Mouse (Mus musculus): ENCODE measurements at regions not wholly inside any gene's neighbourhood (a gene's known extent, or its start where the extent isn't known, plus 50 kb on each side); places are given as distances from the start of the nearest gene placed in this dataset.

GRCm38 (mm10) chr6:50735825-50736224 lies 81.6 kb upstream of the Npvf start:
- Histone ChIP-seq H3K9me3 (ENCODE audit: low read length) (no peaks in the 10 kb centered on the region), H3K4me3 (ENCODE audit: low read depth, low read length) (no peak overlapping the region), H3K27ac (ENCODE audit: low read depth, low read length) (no peak overlapping the region), H3K4me2 (ENCODE audit: low read depth) (no peak overlapping the region), H3K4me1 (ENCODE audit: insufficient read depth) (no peaks in the 10 kb centered on the region), H3K27me3 (ENCODE audit: insufficient read depth, low read length) (no peaks in the 10 kb centered on the region), H3K9ac (no peak overlapping the region), H3K36me3 (ENCODE audit: insufficient read depth) (no peaks in the 10 kb centered on the region)
- TF ChIP-seq CTCF (IDR thresholded peaks at IDR 0.05; ENCODE audit: low read depth), result peak; percentile 32
- WGBS, result 53% methylated on average over 2 of the region's 2 CpGs
- ATAC-seq (0 out of 2 replicates have a peak, but pooled peaks have one; percentile 10), DNase-seq (no peak)

DNA sequence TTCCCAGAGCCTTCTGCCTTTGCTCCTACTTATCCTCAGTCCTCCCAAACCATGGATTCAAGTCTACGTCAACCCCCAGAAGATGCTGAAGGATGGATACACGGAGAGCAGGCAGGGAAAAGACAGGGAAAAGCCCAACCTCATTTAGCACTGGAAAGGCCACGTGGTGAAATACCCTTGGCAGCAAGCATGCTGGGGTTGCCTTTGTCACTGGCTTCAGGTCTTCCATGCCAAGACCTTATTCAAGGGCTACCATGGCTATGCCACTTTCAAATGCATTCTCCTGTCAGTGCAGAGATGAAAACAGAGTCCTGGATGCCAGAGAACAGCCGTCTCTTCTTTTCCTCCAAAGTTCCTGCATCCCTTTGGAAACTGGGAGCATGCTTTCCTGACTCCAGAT lies 87.8 kb upstream of the Npvf start:
- ATAC-seq (0 out of 2 replicates have a peak, but pooled peaks have one; percentile 12), DNase-seq (peak; percentile 14)
- no peak overlapping the region for H3K4me2 ChIP-seq (ENCODE audit: low read depth)
- no peak for TF ChIP-seq CTCF (IDR thresholded peaks at IDR 0.05; ENCODE audit: low read depth)
- WGBS, result 56% methylated on average over 4 of the region's 4 CpGs
- no peaks in the 10 kb centered on the region for H3K4me1 ChIP-seq (ENCODE audit: insufficient read depth)
- H3K36me3 ChIP-seq (ENCODE audit: insufficient read depth), result no peaks in the 10 kb centered on the region
- H3K9ac ChIP-seq, result no peak overlapping the region
- no peaks in the 10 kb centered on the region for H3K27me3 ChIP-seq (ENCODE audit: insufficient read depth, low read length)
- H3K9me3 ChIP-seq (ENCODE audit: low read length), result no peaks in the 10 kb centered on the region
- no peak overlapping the region for H3K27ac ChIP-seq (ENCODE audit: low read depth, low read length)
- H3K4me3 ChIP-seq (ENCODE audit: low read depth, low read length), result no peak overlapping the region

- Histone ChIP-seq H3K9ac (no peak overlapping the region), H3K27me3 (ENCODE audit: insufficient read depth, low read length) (no peaks in the 10 kb centered on the region), H3K4me2 (ENCODE audit: low read depth) (no peak overlapping the region), H3K36me3 (ENCODE audit: insufficient read depth) (no peaks in the 10 kb centered on the region), H3K4me3 (ENCODE audit: low read depth, low read length) (no peak overlapping the region), H3K9me3 (ENCODE audit: low read length) (no peaks in the 10 kb centered on the region), H3K4me1 (ENCODE audit: insufficient read depth) (no peaks in the 10 kb centered on the region), H3K27ac (ENCODE audit: low read depth, low read length) (no peak overlapping the region)
- 80% methylated on average over 6 of the region's 6 CpGs for WGBS
- DNase-seq (no peak), ATAC-seq (no peak)
- no peak for TF ChIP-seq CTCF (IDR thresholded peaks at IDR 0.05; ENCODE audit: low read depth)
Measured at GRCm38 (mm10) chr6:50744462-50745166, 90.4 kb upstream of the Npvf start.

DNA sequence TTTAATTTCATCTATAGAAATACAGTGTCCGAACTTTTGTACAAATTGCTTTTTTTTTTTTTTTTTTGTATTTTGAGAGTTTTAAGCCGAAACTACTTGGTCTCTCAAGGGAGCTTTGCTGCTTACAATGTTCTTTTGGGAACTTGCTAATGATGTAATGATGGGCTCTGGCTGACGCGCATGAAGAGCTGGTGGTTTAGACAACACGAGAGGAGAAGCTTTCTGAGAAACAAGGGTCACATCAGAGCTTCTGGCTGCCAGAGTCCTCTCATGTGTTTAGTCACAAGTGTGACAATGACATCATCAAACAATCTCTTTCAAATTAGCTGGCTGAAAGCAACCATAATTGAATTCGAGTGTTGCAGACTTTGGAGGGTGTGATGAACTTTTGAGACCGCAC lies 98.9 kb upstream of the Npvf start:
- no peaks in the 10 kb centered on the region for H3K36me3 ChIP-seq (ENCODE audit: insufficient read depth)
- H3K9me3 ChIP-seq (ENCODE audit: low read length), result no peaks in the 10 kb centered on the region
- DNase-seq (no peak), ATAC-seq (no peak)
- H3K27ac ChIP-seq (ENCODE audit: low read depth, low read length), result no peak overlapping the region
- H3K4me3 ChIP-seq (ENCODE audit: low read depth, low read length), result no peak overlapping the region
- no peaks in the 10 kb centered on the region for H3K4me1 ChIP-seq (ENCODE audit: insufficient read depth)
- TF ChIP-seq CTCF (IDR thresholded peaks at IDR 0.05; ENCODE audit: low read depth), result no peak
- H3K9ac ChIP-seq, result no peak overlapping the region
- H3K4me2 ChIP-seq (ENCODE audit: low read depth), result no peak overlapping the region
- 64% methylated on average over 7 of the region's 7 CpGs for WGBS
- H3K27me3 ChIP-seq (ENCODE audit: insufficient read depth, low read length), result no peaks in the 10 kb centered on the region

GRCm38 (mm10) chr6:50754786-50755185 lies 100.5 kb upstream of the Npvf start:
- no peak overlapping the region for H3K4me2 ChIP-seq (ENCODE audit: low read depth)
- H3K4me1 ChIP-seq (ENCODE audit: insufficient read depth), result no peaks in the 10 kb centered on the region
- H3K9ac ChIP-seq, result no peak overlapping the region
- no peaks in the 10 kb centered on the region for H3K36me3 ChIP-seq (ENCODE audit: insufficient read depth)
- ATAC-seq (no peak), DNase-seq (no peak)
- no peaks in the 10 kb centered on the region for H3K9me3 ChIP-seq (ENCODE audit: low read length)
- 93% methylated on average over 12 of the region's 12 CpGs for WGBS
- no peak for TF ChIP-seq CTCF (IDR thresholded peaks at IDR 0.05; ENCODE audit: low read depth)
- H3K27ac ChIP-seq (ENCODE audit: low read depth, low read length), result no peak overlapping the region
- no peak overlapping the region for H3K4me3 ChIP-seq (ENCODE audit: low read depth, low read length)
- H3K27me3 ChIP-seq (ENCODE audit: insufficient read depth, low read length), result no peaks in the 10 kb centered on the region

DNA sequence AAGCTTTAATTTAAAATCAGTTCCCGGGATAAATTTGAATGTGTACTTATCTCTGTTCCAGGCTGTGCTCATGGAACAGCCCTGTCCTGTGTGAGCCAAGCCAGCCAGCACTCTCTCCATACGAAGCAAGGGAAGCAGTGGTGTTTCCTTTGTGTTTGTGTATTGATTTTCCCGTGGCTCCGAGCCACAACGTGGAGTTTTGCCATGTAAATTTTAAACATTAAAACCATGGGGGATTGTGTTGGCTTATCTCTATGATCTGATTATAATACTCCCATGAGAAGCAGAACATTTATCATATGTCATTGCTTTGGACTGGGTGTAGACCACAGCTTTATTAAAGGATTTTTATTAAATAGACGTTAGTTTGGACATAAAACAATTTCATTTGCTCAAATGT lies 106.1 kb upstream of the Npvf start:
- Histone ChIP-seq H3K27ac (ENCODE audit: low read depth, low read length) (no peak overlapping the region), H3K4me3 (ENCODE audit: low read depth, low read length) (no peak overlapping the region), H3K27me3 (ENCODE audit: insufficient read depth, low read length) (no peaks in the 10 kb centered on the region), H3K4me2 (ENCODE audit: low read depth) (no peak overlapping the region), H3K9me3 (ENCODE audit: low read length) (no peaks in the 10 kb centered on the region), H3K9ac (no peak overlapping the region), H3K36me3 (ENCODE audit: insufficient read depth) (no peaks in the 10 kb centered on the region), H3K4me1 (ENCODE audit: insufficient read depth) (no peaks in the 10 kb centered on the region)
- ATAC-seq (no peak), DNase-seq (no peak)
- no peak for TF ChIP-seq CTCF (IDR thresholded peaks at IDR 0.05; ENCODE audit: low read depth)
- 56% methylated on average over 6 of the region's 6 CpGs for WGBS

DNA sequence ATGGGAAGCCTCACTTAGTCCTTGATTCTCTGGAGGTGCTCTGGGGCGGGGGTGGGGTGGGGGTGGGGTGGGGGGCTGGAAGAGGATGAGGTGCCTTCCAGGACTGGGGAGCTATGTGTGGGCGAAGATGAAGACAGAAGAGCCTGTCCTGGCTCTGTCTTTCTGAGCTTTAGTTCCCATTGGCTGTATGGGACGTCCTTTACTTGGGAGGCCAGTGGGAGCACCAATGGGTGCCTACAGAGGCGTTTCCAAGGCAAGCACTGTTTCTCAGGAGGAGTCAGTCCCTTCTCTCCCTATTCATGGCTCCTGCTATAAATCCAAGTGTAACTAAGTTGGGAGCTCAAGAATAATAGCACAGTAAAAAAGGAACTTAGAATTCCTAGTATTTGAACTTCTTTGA lies 108.9 kb upstream of the Npvf start:
- Histone ChIP-seq H3K9ac (no peak overlapping the region), H3K9me3 (ENCODE audit: low read length) (no peaks in the 10 kb centered on the region), H3K36me3 (ENCODE audit: insufficient read depth) (no peaks in the 10 kb centered on the region), H3K27ac (ENCODE audit: low read depth, low read length) (no peak overlapping the region), H3K4me1 (ENCODE audit: insufficient read depth) (peaks cover 4% of the 10 kb centered on the region; the same call in 1 of the 2 replicates), H3K4me2 (ENCODE audit: low read depth) (no peak overlapping the region), H3K27me3 (ENCODE audit: insufficient read depth, low read length) (no peaks in the 10 kb centered on the region), H3K4me3 (ENCODE audit: low read depth, low read length) (no peak overlapping the region)
- 55% methylated on average over 4 of the region's 4 CpGs for WGBS
- no peak for DNase-seq
- peak; percentile 61; the same call in 1 of the 2 replicates for ATAC-seq
- TF ChIP-seq CTCF (IDR thresholded peaks at IDR 0.05; ENCODE audit: low read depth), result no peak

Data from forebrain, postnatal 0 days (tissue).